Mouse (Mus musculus) cortical plate, adult 2 months (tissue): ENCODE results near the gene P4ha3.

Experiments
- CTCF ChIP-seq: fragments of 200-500 bp; IDR thresholded peaks from 2 replicates; pipeline ENCODE4 v1.5.1; 2011; ENCODE audit warnings: mild to moderate bottlenecking, control low read depth, low read length; ENCODE audit not compliant: insufficient read depth; ENCODE audit errors: extremely low read depth
- POLR2A ChIP-seq: fragments of 200-500 bp; IDR thresholded peaks from 2 replicates; pipeline ENCODE4 v1.6.1; 2011; ENCODE audit warnings: mild to moderate bottlenecking, low read length, control low read depth; ENCODE audit not compliant: insufficient read depth; ENCODE audit errors: extremely low read depth

DNA sequence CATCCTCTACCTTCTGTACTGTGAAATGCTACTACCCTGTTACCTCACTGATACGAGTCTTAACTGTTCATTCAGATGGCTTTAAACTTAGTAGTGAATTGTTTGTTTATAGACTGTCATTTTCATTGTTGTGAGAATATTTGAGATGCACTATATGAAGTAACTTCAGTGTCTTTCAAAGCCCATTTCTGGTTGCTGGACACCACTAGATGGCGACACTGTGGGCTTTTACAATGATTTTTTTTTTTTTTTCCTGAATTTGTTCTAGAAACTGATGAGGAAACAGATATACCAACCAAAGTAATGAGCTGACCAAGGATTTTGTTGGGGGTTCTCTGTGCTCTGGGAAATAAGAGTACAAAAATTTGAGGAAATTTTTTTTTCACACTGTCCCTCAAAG lies 8.9 kb upstream of the P4ha3 start:
- TF ChIP-seq POLR2A (no peak), CTCF (no peak)
